Mouse (Mus musculus) megakaryocyte-erythroid progenitor cell, adult 5-6 weeks (primary cell): Measurements from ENCODE around the gene Ctu2. TPM values are rescaled to one million over a fixed set of nuclear protein-coding genes. Genes with fewer than 3 reads are reported as not detected.

ENCODE experiments used
- ATAC-seq: replicated peaks from 2 replicates; pipeline ENCODE4 v1.8.0; 2016; ENCODE audit warnings: mild to moderate bottlenecking, inconsistent platforms; ENCODE audit not compliant: severe bottlenecking, poor library complexity, low FRiP score, low TSS enrichment
- total RNA-seq, 2 experiments: library from RNA; stranded (forward) in 1 of 2; stranded (reverse) in 1 of 2; fragments of 200-1000, 215-1000 nt in 1 of 2; fragments of >200 nt in 1 of 2; fragmentation: Nextera tagmentation in 1 of 2; gene quantifications; 2 replicates each; pipeline ENCODE4 v1.2.3; 2014 to 2017

Gene Ctu2
- total RNA-seq, 2 experiments from 2014 or later, result 14.8 to 31.6 TPM

DNA sequence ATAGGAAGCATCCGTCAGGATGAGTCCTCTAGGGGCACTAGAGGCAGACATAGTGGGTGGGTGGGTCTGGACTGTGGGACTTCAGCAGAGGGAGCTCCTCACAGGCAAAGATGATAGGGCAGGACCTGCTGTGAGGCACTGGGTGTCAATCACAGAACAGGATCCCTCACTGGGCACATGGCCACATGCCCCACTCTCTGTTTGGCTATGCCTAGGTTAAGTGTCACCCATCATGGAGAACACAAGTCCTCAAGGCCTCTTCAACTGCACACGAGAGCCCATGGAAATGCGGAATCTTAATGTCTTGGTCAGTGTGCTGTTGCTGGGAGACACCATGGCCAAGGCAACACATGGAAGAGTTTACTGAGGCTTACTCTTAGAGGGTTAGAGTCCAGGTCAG is 52.0 kb downstream of the Ctu2 start:
- no peak for ATAC-seq

- ATAC-seq, result no peak
These were observed 53.2 kb downstream of the Ctu2 start for GRCm38 (mm10) chr8:122529159-122529558.

- ATAC-seq, result no peak; the same call in 1 of the 2 replicates
These were observed 55.4 kb downstream of the Ctu2 start for GRCm38 (mm10) chr8:122531312-122531711.

Other genes starting within 250 kb of the Ctu2 start
- gene Zfpm1, start 194.0 kb upstream of the Ctu2 start, total RNA-seq (2014; fragmentation: Nextera tagmentation), result 188 and 219 TPM in 2 replicates
- 43.8 and 102 TPM in 2 replicates for gene Zfpm1, start 194.0 kb upstream of the Ctu2 start, total RNA-seq (2017)
- not detected in 2 replicates for gene Trhr2, start 115.4 kb upstream of the Ctu2 start, total RNA-seq (2014; fragmentation: Nextera tagmentation)
- gene Trhr2, start 115.4 kb upstream of the Ctu2 start, total RNA-seq (2017), result not detected in 2 replicates
- gene Zc3h18, start 99.5 kb upstream of the Ctu2 start, total RNA-seq (2014; fragmentation: Nextera tagmentation), result 69.7 and 77.5 TPM in 2 replicates
- 81.4 and 93.2 TPM in 2 replicates for gene Zc3h18, start 99.5 kb upstream of the Ctu2 start, total RNA-seq (2017)
- not detected in 2 replicates for gene Il17c, start 54.1 kb upstream of the Ctu2 start, total RNA-seq (2014; fragmentation: Nextera tagmentation)
- gene Il17c, start 54.1 kb upstream of the Ctu2 start, total RNA-seq (2017), result not detected in 2 replicates
- 66.0 and 69.7 TPM in 2 replicates for gene Cyba, start 43.2 kb upstream of the Ctu2 start, total RNA-seq (2014; fragmentation: Nextera tagmentation)
- 25.4 and 28.7 TPM in 2 replicates for gene Cyba, start 43.2 kb upstream of the Ctu2 start, total RNA-seq (2017)
- 2.4 and 2.9 TPM in 2 replicates for gene Mvd, start 32.7 kb upstream of the Ctu2 start, total RNA-seq (2014; fragmentation: Nextera tagmentation)
- 0.14 and 1.8 TPM in 2 replicates for gene Mvd, start 32.7 kb upstream of the Ctu2 start, total RNA-seq (2017)
- gene Snai3, start 15.4 kb upstream of the Ctu2 start, total RNA-seq (2014; fragmentation: Nextera tagmentation), result 2.2 TPM in 1 of 2 replicates, not detected in the other
- not detected in 2 replicates for gene Snai3, start 15.4 kb upstream of the Ctu2 start, total RNA-seq (2017)
- 33.2 and 37.2 TPM in 2 replicates for gene Rnf166, start 79 bp upstream of the Ctu2 start, total RNA-seq (2014; fragmentation: Nextera tagmentation)
- 23.7 and 40.2 TPM in 2 replicates for gene Rnf166, start 79 bp upstream of the Ctu2 start, total RNA-seq (2017)
- 84.0 and 93.5 TPM in 2 replicates for gene Piezo1, start 75.2 kb downstream of the Ctu2 start, total RNA-seq (2014; fragmentation: Nextera tagmentation)
- 31.1 and 31.5 TPM in 2 replicates for gene Piezo1, start 75.2 kb downstream of the Ctu2 start, total RNA-seq (2017)
- 133 and 150 TPM in 2 replicates for gene Cdt1, start 91.9 kb downstream of the Ctu2 start, total RNA-seq (2014; fragmentation: Nextera tagmentation)
- gene Cdt1, start 91.9 kb downstream of the Ctu2 start, total RNA-seq (2017), result 34.5 and 70.6 TPM in 2 replicates
- 228 and 254 TPM in 2 replicates for gene Aprt, start 100.8 kb downstream of the Ctu2 start, total RNA-seq (2014; fragmentation: Nextera tagmentation)
- 55.1 and 106 TPM in 2 replicates for gene Aprt, start 100.8 kb downstream of the Ctu2 start, total RNA-seq (2017)
- gene Galns, start 135.3 kb downstream of the Ctu2 start, total RNA-seq (2014; fragmentation: Nextera tagmentation), result 21.7 and 31.5 TPM in 2 replicates
- 3.8 and 8.2 TPM in 2 replicates for gene Galns, start 135.3 kb downstream of the Ctu2 start, total RNA-seq (2017)
- 24.4 and 27.7 TPM in 2 replicates for gene Trappc2l, start 135.5 kb downstream of the Ctu2 start, total RNA-seq (2014; fragmentation: Nextera tagmentation)
- 10.2 and 19.6 TPM in 2 replicates for gene Trappc2l, start 135.5 kb downstream of the Ctu2 start, total RNA-seq (2017)
- gene Pabpn1l, start 146.6 kb downstream of the Ctu2 start, total RNA-seq (2014; fragmentation: Nextera tagmentation), result not detected in 2 replicates
- gene Pabpn1l, start 146.6 kb downstream of the Ctu2 start, total RNA-seq (2017), result not detected in 2 replicates
- 78.3 and 79.6 TPM in 2 replicates for gene Cbfa2t3, start 223.0 kb downstream of the Ctu2 start, total RNA-seq (2014; fragmentation: Nextera tagmentation)
- gene Cbfa2t3, start 223.0 kb downstream of the Ctu2 start, total RNA-seq (2017), result 7.8 and 15.4 TPM in 2 replicates